Mouse (Mus musculus): Measurements from ENCODE around the gene Chpf2.
"Not testable (repeated sequence)": the region's sequence is repeated elsewhere in the genome, so short reads cannot be mapped to it uniquely, and the experiment has no call there.

Chpf2 gene

DNA sequence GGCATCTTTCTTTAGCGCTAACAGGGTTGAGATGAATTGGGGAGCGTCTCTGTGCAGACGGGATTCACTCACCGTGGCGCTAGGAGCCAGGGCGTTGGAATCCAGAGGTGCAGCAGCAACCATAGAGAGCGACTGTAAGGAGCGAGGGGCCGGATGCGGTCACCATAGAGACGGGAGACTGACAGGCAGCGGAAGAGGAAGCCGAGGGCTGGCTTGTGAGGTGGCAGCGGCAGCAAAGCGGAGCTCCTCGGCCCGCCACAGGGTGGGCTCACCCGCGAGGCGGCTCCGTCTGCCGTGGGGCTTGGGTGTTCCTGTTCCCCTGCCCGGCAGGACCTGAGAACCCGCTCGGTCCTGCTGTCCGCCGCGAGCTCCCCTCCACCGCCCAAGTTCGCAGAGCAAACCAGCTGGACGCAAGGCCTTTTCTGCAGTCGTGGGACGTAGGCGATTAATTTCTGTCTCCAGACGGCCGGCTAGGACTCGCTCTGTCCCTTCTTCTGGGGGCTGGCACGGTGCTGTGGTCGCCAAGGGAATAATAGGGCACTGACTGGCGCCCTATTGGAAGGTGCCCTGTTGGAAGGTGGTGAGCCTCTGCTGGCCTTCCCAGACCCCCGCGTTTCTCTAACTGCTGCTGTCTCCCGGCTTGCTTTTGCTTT, at the start of gene Chpf2:
Gene Chpf2, plus strand, starts transcription at position 195 of the 653 bp plus-strand sequence.
- peak; percentile 87 for DNase-seq (ENCODE audit: extremely low spot score)

- no peak for DNase-seq (ENCODE audit: extremely low spot score)
These were observed 48.9 kb upstream of the Chpf2 start for GRCm38 (mm10) chr5:24537618-24538017.

- no peak for DNase-seq (ENCODE audit: extremely low spot score)
These were observed 46.8 kb upstream of the Chpf2 start for GRCm38 (mm10) chr5:24539571-24540296.

DNA sequence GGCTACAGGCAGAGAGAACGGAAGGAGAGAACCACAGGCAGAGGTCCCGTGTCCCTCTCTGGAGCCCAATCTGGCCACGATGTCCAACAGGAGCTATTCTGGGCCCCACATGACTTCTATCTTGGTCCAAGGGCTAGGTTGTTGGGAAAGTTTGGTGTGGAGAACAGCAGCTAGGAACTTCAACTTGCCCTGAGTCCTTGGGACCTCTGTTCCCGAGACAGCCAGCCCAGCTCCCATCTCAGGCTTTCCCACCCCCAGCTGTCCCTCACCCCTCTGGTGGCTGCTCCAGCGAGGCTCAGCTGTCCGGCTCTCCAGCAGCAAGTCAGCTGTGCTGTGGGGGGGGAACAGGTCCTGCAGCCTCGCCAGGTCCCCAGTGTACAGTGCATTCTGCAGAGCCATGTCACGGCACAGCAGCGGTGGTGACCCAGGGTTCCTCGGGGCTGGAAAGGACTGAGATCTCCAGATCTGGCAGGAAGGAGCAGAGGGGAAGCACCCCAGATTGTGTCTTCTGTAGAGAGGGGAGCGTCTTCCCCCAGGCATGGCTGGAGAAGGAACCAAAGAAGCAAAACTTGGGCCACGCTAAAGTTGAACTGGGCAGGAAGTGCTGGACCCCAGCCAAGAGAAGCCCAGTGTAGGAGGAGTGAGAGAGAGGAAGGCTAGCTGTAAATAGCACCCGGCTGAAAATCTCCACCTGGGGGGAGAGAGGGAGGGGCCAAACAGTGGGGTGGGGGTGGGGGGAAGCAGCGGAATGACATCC, 46.0 kb upstream of the Chpf2 start, which contains the start of gene Asb10:
Gene Asb10, minus strand, starts transcription at position 592 of the 757 bp plus-strand sequence.
- no peak for DNase-seq (ENCODE audit: extremely low spot score)

DNA sequence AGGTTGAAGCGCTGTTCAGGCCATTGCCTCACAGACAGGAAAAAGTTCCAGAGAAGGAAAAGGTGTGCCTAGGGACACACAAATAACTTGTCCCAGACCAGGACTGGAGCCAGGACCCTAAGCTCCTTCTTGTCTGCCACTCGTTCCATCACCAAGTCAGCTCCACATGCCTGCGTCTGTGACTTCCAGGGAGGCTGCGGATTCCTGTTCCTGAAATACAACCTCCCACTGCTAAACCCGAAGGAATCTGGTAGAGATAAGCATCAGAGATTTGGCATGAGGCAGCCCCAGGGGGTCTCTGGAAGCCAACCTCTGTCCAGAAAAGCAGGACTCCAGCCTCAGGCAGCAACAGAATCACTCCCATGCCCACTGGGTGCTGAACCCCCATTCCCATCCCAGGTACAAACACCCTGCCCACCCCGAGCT, 45.4 kb upstream of the Chpf2 start:
- DNase-seq (ENCODE audit: extremely low spot score), result no peak

- DNase-seq (ENCODE audit: extremely low spot score), result no peak
These were observed 43.9 kb upstream of the Chpf2 start for GRCm38 (mm10) chr5:24542643-24543042.

DNA sequence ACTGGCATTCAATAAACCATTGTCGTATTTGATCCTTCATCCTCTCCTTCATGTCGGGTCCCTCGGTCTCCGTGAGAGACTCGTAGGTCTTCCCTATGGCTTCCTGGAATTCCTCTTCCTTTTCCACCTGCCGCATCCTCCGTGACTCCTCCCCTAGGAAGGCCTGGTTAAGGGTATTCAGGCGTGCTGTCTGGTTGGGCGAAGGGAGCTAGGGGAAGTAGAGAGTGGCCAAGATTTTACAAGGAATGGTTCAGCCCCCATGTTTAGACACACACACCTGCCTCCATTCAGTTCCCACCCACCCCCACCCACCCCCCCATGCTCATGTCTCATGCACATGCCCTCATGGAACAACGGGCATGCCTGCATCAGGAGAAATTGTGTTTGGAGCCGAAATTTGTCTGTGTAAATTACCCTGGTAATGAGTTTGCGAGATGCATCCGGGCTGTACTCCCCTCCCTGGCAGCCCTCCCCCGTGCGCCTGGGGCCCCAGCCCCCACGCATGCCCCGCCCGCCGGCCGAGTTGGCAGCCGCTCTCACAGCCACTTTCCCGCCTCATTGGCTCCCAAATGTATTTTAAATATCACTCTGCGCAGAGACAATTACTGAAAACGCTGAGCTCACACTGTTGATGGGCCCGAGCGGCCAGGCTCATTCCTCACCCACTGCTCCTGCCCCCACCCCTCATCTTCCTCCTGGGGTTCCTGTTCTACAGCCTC, 35.8 kb upstream of the Chpf2 start:
- peak; percentile 27 for DNase-seq (ENCODE audit: extremely low spot score)

- DNase-seq (ENCODE audit: extremely low spot score), result no peak
These were observed 35.2 kb upstream of the Chpf2 start for GRCm38 (mm10) chr5:24551317-24551688.

- DNase-seq (ENCODE audit: extremely low spot score), result no peak
These were observed 32.8 kb upstream of the Chpf2 start for GRCm38 (mm10) chr5:24553621-24554244.

GRCm38 (mm10) chr5:24555335-24555734, 31.2 kb upstream of the Chpf2 start:
- not testable (repeated sequence) for DNase-seq (ENCODE audit: extremely low spot score)

GRCm38 (mm10) chr5:24556709-24557108, 29.8 kb upstream of the Chpf2 start, which contains the start of gene 4931409K22Rik:
Gene 4931409K22Rik (minus strand): TSS chr5:24556809.
- DNase-seq (ENCODE audit: extremely low spot score), result no peak

- no peak for DNase-seq (ENCODE audit: extremely low spot score)
These were observed 10.6 kb upstream of the Chpf2 start for GRCm38 (mm10) chr5:24575948-24576347.

GRCm38 (mm10) chr5:24576801-24577182, 9.7 kb upstream of the Chpf2 start:
- no peak for DNase-seq (ENCODE audit: extremely low spot score)

- DNase-seq (ENCODE audit: extremely low spot score), result peak; percentile 100
These were observed 9.2 kb upstream of the Chpf2 start, which contains the start of gene Abcf2 for GRCm38 (mm10) chr5:24577183-24577929. Gene Abcf2 (minus strand): TSS chr5:24577467.

DNA sequence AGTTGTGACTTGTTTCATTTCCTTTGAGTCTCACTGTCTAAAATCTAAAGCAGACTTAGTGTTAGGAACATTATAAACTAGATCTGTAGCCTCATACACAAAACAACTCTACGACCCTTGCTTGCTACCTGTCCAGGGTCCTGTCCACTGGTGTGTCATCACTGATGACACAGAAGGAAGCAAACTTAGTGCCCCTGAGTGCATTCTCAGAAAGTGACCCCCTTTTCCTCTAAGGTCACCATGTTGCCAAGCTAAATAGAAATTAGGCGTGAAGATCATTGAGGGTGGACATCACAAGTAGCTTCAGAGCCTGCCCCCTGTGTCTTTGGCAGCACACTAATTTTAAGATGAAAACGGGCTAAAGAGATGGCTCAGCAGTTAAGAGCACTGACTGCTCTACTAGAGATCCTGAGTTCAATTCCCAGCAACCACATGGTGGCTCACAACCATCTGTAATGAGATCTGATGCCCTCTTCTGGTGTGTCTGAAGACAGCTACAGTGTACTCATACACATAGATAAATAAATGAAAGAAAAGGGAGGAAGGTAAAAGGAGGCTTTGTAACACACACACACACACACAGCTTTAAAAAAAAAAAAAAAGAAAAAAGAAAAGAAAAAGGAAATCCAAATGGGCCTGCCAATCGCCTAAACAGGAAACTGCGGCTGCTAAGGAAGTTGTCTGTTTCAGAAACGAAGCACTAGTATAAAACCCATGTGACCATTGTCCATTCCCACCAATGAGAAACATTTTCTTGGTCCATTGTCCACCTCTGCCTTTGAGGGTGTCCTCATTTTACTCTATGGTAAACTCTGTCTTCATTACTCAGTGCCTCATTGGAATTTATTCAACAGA, 8.2 kb upstream of the Chpf2 start:
- DNase-seq (ENCODE audit: extremely low spot score), result no peak

DNA sequence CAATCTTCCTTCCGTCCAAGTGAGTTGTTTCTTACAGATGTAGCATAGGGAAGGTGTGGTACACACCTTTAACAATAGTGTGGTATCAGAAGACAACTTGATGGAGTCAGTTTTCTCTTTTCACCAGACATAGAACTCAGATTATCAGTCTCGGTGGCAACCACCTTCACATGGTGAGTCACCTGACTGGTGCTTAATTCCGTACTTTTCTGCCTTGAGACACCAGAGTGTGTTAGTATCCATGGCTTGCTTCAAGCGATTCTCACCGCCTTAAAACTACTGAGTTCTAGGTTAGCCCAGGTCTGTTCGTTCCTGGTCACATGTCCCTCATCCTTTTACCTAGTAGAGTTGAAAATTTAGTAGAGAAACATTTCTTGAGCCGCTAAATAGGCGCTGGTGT, 435 bp upstream of the Chpf2 start:
- no peak for DNase-seq (ENCODE audit: extremely low spot score)

DNA sequence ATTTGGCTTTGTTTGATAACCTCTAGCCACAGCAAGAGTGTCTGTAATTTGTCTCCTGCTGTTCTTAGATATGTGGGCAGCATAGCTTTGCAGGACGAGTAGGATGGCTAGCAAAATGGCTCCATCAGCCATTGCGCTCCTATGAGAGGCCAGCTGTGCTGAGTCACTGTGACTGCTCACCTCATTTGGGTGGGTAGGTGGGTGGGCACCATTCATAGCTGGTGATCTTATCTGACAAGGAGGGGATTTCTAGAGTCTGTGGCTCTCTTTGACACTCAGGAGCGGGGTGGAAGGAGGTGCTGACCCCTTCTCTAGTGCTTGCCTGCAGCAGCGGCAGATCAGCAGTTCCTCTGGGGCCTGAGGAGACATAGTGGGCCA, 648 bp downstream of the Chpf2 start:
- no peak for DNase-seq (ENCODE audit: extremely low spot score)

- DNase-seq (ENCODE audit: extremely low spot score), result no peak
These were observed 3.3 kb downstream of the Chpf2 start for GRCm38 (mm10) chr5:24589511-24590500.

Measured in embryo, embryonic 9.5 days (tissue).